Mouse (Mus musculus) urinary bladder, postnatal 14 days (tissue): ENCODE measurements around the gene Hspb11.

Source experiments
- DNase-seq: peaks from one replicate; pipeline ENCODE4 v3.0.0; 2021; ENCODE audit warnings: low spot score

The Hspb11 gene

DNA sequence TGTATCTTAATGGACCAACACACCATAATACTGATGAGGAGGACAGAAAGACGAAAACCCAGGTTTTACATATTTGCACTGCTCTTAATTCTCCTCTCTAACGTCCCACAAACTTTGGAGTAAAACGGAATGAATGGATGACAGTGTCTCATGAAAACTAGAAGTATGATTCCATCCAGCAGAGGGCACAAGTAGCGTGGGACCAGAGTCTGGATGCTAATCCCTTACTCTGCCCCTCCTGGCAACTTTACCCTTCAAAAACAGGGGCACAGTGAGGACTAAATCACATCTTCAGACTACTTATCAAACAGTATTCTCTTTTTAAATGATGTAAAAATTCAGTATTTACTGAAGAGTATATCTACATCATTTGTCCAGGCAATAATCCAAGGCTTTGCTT is 2.9 kb upstream of the Hspb11 start:
- peak; percentile 31 for DNase-seq

DNA sequence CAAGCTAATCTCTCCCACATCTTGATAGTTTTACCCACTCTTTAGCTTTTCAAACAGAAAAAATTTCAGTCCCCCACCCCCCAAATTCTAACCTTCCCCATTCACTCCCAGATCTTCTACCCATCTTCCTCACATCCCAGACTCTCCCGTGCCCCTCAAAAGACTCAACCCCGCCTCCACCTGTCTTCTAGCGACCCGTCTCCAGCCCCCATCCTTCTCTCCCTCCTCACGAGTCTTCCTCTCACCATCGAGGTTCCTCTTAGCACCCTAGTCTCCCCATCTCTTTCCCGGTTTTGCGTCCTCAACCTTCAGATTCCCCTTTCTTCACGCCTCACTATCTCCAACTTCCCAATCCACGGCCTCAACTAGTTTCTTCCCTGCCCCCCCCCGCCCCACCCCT is 871 bp upstream of the Hspb11 start:
- no peak for DNase-seq

- DNase-seq = no peak
Observed at GRCm38 (mm10) chr4:107254414-107254813, 1.0 kb downstream of the Hspb11 start.

DNA sequence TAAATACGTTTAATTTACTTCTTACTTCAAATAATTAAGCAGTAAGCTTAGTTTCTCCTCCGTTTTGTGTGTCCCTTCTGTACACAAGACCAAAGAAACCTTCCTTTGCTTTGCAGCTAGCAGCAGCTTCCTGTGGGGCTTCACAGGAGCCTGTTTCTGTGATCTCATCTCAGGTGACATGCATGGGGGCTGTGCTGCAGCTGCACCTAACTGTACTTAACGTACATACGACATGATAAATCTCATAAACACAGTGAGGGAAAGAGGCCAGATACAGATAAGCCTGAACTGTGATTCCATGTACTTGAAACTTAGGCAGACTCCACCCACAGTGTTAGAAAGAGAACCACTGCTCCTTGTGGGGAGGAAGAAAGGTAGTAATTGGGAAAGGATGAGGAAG is 6.6 kb downstream of the Hspb11 start:
- no peak for DNase-seq

DNA sequence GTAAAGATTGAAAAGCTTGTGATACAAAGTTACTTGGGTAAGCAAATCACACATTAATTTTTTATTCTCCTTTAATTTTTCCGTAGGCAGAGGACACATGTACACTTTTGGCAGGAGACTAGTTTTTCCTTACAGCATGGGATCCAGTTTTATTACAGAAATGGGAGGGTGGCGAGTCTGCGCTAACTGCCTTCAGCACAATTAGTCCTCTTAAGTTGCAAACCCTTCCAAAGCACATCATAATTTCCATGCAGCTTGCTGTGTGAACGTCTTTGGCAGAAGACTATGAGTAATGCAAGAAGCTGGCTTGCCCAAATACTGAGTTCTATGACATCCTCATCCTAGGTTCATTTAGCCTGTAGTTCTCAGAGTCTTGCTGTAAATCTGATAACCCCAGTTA is 20.3 kb downstream of the Hspb11 start:
- no peak for DNase-seq

DNA sequence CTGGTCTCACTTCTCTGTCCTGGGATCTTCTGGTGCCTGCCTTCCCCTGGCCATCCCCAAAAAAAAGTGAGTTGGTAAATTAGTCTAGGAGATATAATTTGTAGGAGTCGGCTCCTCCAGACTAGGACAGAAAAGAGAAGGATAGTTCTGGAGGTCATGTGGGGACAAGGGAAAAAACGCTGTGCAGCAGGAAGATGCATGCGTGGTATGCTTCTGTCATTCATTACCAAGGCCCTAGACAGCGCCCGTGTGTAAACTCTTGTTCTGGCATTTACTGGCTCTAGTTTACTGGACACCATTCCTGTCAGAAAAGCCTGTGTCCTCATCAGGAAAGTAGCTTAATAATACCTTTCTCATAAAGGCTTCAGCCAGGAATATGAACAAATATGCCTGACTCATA is 21.1 kb downstream of the Hspb11 start:
- no peak for DNase-seq

GRCm38 (mm10) chr4:107278188-107278707 is 24.9 kb downstream of the Hspb11 start:
- no peak for DNase-seq

GRCm38 (mm10) chr4:107280843-107281475 is 27.6 kb downstream of the Hspb11 start:
- no peak for DNase-seq

DNA sequence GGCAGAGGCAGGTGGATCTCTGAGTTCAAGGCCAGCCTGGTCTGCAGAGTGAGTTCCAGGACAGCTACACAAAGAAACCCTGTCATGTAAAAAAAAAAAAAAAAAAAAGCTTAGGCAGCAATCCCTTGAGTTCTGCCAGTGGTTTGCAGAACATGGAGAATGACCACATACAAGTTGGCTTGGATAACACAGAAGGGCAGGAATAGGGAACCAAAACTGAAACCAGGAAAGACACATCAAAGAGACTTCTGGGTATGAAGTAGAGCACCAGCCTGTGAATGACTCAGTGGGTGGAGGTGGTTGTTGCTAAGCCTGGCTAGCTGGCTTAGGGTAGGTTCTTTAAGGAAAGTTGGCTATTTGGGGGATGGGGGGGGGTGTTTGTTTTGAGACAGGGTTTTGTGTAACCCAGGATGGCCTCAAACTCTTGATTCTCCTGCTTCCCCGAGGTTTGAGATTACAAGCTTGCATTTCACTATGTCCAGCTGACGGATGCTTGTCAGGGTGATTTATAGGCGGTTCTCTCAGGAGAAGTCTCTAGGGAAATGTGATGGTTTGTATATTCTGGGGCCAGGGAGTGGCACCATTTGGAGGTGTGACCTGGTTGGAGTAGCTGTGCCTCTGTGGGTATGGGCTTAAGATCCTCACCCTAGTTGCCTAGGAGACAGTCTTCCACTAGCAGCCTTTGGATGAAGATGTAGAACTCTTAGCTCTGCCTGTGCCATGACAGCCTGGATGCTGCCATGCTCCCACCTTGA is 32.2 kb downstream of the Hspb11 start:
- no peak for DNase-seq

- no peak for DNase-seq
Observed at GRCm38 (mm10) chr4:107286386-107286785, 33.0 kb downstream of the Hspb11 start.

DNA sequence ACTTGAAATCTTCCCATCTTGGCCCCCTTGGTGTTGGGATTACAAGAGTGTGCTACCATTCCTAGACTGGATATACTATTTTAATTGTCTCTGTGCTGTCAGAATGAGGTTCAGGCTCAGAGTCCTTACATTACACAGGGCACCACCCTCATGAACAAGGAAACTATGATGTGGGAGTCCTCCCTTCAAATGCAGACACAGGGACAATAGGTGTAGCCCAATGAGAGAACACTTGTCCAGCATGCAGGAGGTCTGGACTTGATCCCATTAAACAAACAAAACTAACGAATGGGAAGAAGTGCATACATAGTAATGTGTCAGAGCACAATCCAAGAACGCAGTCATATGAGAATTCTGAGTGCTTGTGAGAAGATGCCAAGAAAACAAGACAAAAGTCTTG is 34.1 kb downstream of the Hspb11 start:
- DNase-seq = no peak

DNA sequence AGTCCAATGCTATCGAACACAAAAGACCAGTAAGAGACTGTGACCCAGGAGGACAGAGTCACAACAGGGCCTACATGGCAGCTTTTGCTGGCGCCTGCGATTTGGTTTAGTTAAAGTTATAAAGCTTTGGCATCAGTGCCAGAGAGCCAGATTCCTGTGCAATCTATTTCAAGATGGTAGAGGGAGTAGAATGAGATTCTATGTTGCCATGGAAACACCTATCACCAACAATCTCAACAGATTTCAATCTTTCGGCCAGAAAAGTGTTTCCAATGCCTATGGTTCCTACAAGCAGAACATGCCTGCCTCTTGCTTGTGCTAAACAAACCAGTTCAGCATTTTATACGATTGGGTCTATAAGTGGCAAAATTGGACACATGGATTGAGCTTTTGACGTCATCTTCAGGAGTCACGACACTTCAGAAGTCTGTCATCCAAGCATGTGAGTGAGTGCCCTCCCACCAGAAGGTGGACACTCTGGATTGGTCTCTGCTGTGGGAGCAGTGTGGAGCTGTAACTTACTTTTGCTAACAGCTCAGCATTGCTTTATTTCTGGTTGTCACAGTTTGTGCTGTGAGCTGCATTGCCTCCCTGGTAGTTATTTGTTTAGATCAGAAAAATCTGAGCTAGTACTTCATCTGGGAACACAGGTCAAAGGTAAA is 38.3 kb downstream of the Hspb11 start:
- no peak for DNase-seq

DNA sequence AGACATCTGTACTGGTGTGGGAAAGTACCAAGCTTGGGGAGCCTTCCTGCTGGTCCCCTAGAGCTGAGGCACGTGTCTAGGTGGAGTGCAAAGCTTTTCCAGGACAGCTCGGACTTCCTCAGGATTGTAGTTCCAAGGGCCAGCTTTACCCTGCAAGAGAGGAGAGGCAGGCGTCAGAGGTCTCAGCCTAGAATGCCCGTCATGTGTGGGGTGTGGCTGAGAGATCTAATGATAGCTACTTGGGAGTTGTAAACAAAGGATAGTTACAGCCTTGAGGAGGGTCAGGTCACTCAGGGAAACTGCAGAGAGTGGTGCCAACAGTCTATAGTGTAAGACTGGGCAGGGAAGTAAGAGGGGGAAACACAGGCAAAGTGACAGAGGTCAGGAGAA is 38.9 kb downstream of the Hspb11 start:
- DNase-seq = no peak

- DNase-seq = no peak
Observed at GRCm38 (mm10) chr4:107298071-107298606, 44.7 kb downstream of the Hspb11 start.

- no peak for DNase-seq
Observed at GRCm38 (mm10) chr4:107299779-107300340, 46.5 kb downstream of the Hspb11 start.

- DNase-seq = no peak
Observed at GRCm38 (mm10) chr4:107300371-107300770, 47.0 kb downstream of the Hspb11 start.

GRCm38 (mm10) chr4:107300902-107301555 is 47.6 kb downstream of the Hspb11 start:
- no peak for DNase-seq

GRCm38 (mm10) chr4:107302221-107302620 is 48.8 kb downstream of the Hspb11 start:
- no peak for DNase-seq

DNA sequence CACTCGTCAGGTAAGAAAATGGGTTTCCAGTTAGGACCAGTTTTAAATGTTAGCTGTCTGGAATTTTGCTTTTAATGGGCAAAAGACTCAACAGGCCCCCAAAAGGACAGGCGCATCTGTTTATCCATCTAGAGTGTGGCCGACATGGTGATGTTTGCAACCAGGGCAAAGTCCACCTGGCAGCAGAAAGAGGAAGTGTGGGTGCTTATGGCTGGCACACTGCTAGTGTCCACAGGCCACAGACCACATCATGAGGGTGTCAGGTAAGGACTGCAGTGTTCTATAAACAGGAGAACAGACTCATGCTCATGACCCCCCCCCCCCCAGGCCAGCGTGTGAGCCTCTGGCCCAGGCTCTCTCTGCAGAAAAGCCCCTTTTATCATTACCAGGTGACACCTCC is 49.4 kb downstream of the Hspb11 start:
- DNase-seq = no peak

DNA sequence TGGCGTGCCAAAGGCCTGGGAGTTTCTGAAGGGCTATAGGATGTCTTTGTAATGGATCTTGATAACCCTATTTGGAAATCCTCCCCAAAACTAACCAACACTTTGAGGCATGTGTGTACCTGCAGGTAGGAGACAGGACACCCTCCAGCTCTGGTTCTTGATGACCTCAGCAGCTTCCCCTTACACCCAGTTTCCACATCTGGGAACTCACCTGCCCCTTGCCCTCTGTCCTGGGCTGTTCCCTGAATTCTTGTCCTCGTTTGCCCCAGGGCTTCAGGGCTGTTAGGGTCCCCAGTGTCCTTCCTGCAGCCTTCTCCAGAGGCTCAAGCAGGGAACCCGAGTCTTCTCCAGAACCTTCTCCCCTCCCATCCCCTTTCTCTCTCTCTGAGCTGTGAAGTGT is 50.1 kb downstream of the Hspb11 start:
- no peak for DNase-seq

DNA sequence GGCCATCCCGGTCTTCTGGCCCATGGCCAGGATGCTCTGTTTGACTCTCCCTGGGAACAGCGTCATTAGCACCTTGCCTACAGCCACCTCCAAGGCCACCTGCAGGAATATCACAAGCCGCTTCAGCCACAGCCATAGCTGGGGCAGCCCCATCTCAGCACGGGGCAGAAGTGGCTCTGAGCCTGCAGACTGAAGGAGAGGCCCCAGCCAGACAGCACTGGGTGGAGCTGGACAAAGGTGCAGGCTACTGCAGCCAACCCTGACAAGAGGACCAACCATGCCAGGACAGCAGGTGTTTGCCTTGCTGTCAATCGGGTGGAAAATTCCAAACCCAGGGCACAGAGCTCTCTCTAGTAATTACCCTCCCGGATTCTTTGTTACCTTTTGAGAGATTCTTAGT is 53.6 kb downstream of the Hspb11 start, which contains the start of gene Dio1:
Dio1 (minus strand) TSS at position 204 of the 400 bp plus-strand sequence.
- no peak for DNase-seq
